Comparison of ENCODE assay signal across 11 mouse cellular contexts in genomic region chr3:35475326-35475725, GRCm38 (mm10).
A peak's percentile ranks its signal among the peaks of the same experiment; 100 is the strongest.
DNase-seq lines count a peak whose midpoint lies in the region; ATAC-seq and TF ChIP-seq lines count a peak whose summit lies in the region.
"Had no signal": no experiment of that assay in that cellular context is flagged by ENCODE, and none has a peak within 500 bp of the region (broad histone marks: within the 10 kb centered on the region; RNA-seq: fewer than 3 reads in every experiment).

No protein-coding gene starts in this region.

- H3K4me1 ChIP-seq in forebrain, postnatal 0 days (ENCODE audit: insufficient read depth): no peaks in the 10 kb centered on the region; the same call in 1 of the 2 replicates
- peaks cover 17% of the 10 kb centered on the region for H3K4me1 ChIP-seq in forebrain, embryonic 13.5 days
- H3K4me1 ChIP-seq in limb, embryonic 14.5 days (ENCODE audit: control insufficient read depth, insufficient read depth, low read length): peaks cover 6% of the 10 kb centered on the region
- peaks cover 13% of the 10 kb centered on the region for H3K4me1 ChIP-seq in limb, embryonic 10.5 days

- H3K27me3 ChIP-seq in forebrain, postnatal 0 days (ENCODE audit: insufficient read depth, low read length): no peaks in the 10 kb centered on the region
- no peaks in the 10 kb centered on the region for H3K27me3 ChIP-seq in forebrain, embryonic 13.5 days
- H3K27me3 ChIP-seq in limb, embryonic 14.5 days (ENCODE audit: control insufficient read depth, insufficient read depth, low read length): no peaks in the 10 kb centered on the region
- peaks cover 4% of the 10 kb centered on the region; the same call in 1 of the 2 replicates for H3K27me3 ChIP-seq in limb, embryonic 10.5 days (ENCODE audit: low read depth, poor library complexity, severe bottlenecking)

- no peaks in the 10 kb centered on the region for H3K9me3 ChIP-seq in forebrain, postnatal 0 days (ENCODE audit: low read length)
- no peaks in the 10 kb centered on the region for H3K9me3 ChIP-seq in forebrain, embryonic 13.5 days (replicated peaks)
- no peaks in the 10 kb centered on the region for H3K9me3 ChIP-seq in limb, embryonic 14.5 days (ENCODE audit: control insufficient read depth, low read length)
- no peaks in the 10 kb centered on the region for H3K9me3 ChIP-seq in limb, embryonic 10.5 days (replicated peaks)
- H3K9me3 ChIP-seq: limb, embryonic 13.5 days; midbrain, embryonic 10.5 days; neural tube, embryonic 13.5 days had no signal

- 70% methylated on average over 7 of the region's 7 CpGs for WGBS in forebrain, postnatal 0 days
- WGBS in forebrain, embryonic 13.5 days: 77% methylated on average over 7 of the region's 7 CpGs
- WGBS in limb, embryonic 14.5 days: 71% methylated on average over 7 of the region's 7 CpGs
- 94% methylated on average over 7 of the region's 7 CpGs for WGBS in limb, embryonic 10.5 days

- TF ChIP-seq CTCF in forebrain, postnatal 0 days (IDR thresholded peaks at IDR 0.05; ENCODE audit: low read depth): no peak

- no peak overlapping the region for H3K27ac ChIP-seq in forebrain, postnatal 0 days (ENCODE audit: low read depth, low read length)
- no peak overlapping the region for H3K27ac ChIP-seq in forebrain, embryonic 13.5 days
- no peak overlapping the region for H3K27ac ChIP-seq in limb, embryonic 14.5 days (replicated peaks; ENCODE audit: low read depth, low read length)
- H3K27ac ChIP-seq in limb, embryonic 10.5 days: no peak overlapping the region
- H3K27ac ChIP-seq: limb, embryonic 13.5 days; midbrain, embryonic 10.5 days; neural tube, embryonic 13.5 days had no signal

- TF ChIP-seq POLR2A in limb, embryonic 14.5 days (IDR thresholded peaks at IDR 0.05; ENCODE audit: borderline replicate concordance, extremely low read depth, insufficient read depth, insufficient read length): no peak

- no peak overlapping the region for H3K9ac ChIP-seq in forebrain, postnatal 0 days
- no peak overlapping the region for H3K9ac ChIP-seq in forebrain, embryonic 13.5 days
- H3K9ac ChIP-seq in limb, embryonic 14.5 days (ENCODE audit: low read depth, low read length, severe bottlenecking): no peak overlapping the region
- H3K9ac ChIP-seq: limb, embryonic 13.5 days; neural tube, embryonic 13.5 days had no signal

- peak; percentile 49 for DNase-seq in forebrain, postnatal 0 days
- DNase-seq in limb, embryonic 14.5 days (ENCODE audit: low spot score): peak; percentile 30
- DNase-seq in limb, embryonic 10.5 days (ENCODE audit: low spot score): no peak
- DNase-seq in urinary bladder, postnatal 25 days (ENCODE audit: low spot score): peak; percentile 18
- DNase-seq in urinary bladder, postnatal 10 days (ENCODE audit: low spot score): no peak
- DNase-seq in embryo, embryonic 10 days (ENCODE audit: low spot score): no peak
- DNase-seq: lung, adult 2 months had no signal

- H3K4me3 ChIP-seq in forebrain, postnatal 0 days (ENCODE audit: low read depth, low read length): no peak overlapping the region
- H3K4me3 ChIP-seq in forebrain, embryonic 13.5 days: no peak overlapping the region
- no peak overlapping the region for H3K4me3 ChIP-seq in limb, embryonic 14.5 days (replicated peaks; ENCODE audit: low read length)
- H3K4me3 ChIP-seq in limb, embryonic 10.5 days: no peak overlapping the region
- H3K4me3 ChIP-seq: limb, embryonic 13.5 days; midbrain, embryonic 10.5 days; neural tube, embryonic 13.5 days had no signal

- H3K36me3 ChIP-seq in forebrain, postnatal 0 days (ENCODE audit: insufficient read depth): no peaks in the 10 kb centered on the region
- no peaks in the 10 kb centered on the region for H3K36me3 ChIP-seq in forebrain, embryonic 13.5 days (ENCODE audit: poor library complexity, severe bottlenecking)
- H3K36me3 ChIP-seq in limb, embryonic 14.5 days (ENCODE audit: control insufficient read depth, insufficient read depth, low read length): no peaks in the 10 kb centered on the region
- no peaks in the 10 kb centered on the region for H3K36me3 ChIP-seq in limb, embryonic 10.5 days
- H3K36me3 ChIP-seq: limb, embryonic 13.5 days; midbrain, embryonic 10.5 days; neural tube, embryonic 13.5 days had no signal

- no peak overlapping the region for H3K4me2 ChIP-seq in forebrain, postnatal 0 days (ENCODE audit: low read depth)
- H3K4me2 ChIP-seq in forebrain, embryonic 13.5 days: no peak overlapping the region
- H3K4me2 ChIP-seq in limb, embryonic 14.5 days (replicated peaks; ENCODE audit: low read depth, low read length, severe bottlenecking): no peak overlapping the region
- H3K4me2 ChIP-seq: limb, embryonic 13.5 days; neural tube, embryonic 13.5 days had no signal

- ATAC-seq in forebrain, postnatal 0 days: no peak
- no peak for ATAC-seq in forebrain, embryonic 13.5 days
- no peak for ATAC-seq in limb, embryonic 14.5 days (ENCODE audit: low FRiP score, low read depth)

Comparison
In these comparisons a context has a peak if more than half of its experiments do, and no peak if none do; other contexts are left out.
1. DNase-seq: peak in forebrain, postnatal 0 days (single experiment), limb, embryonic 14.5 days (single experiment) and urinary bladder, postnatal 25 days (single experiment); none in limb, embryonic 10.5 days (single experiment), urinary bladder, postnatal 10 days (single experiment) and embryo, embryonic 10 days (single experiment).